Mouse (Mus musculus) ovary, postnatal 10 days (tissue): ENCODE measurements around the gene Cbx2.

Experiments used
- DNase-seq: peaks from one replicate; pipeline ENCODE4 v3.0.0; 2022; ENCODE audit warnings: low spot score

Cbx2 gene

GRCm38 (mm10) chr11:119042466-119043272 is 19.9 kb downstream of the Cbx2 start:
- no peak for DNase-seq

- DNase-seq = no peak
Measured at GRCm38 (mm10) chr11:119043273-119043540, 20.4 kb downstream of the Cbx2 start.

- no peak for DNase-seq
Measured at GRCm38 (mm10) chr11:119043761-119044550, 21.2 kb downstream of the Cbx2 start.

- no peak for DNase-seq
Measured at GRCm38 (mm10) chr11:119044551-119045337, 22.0 kb downstream of the Cbx2 start.

- no peak for DNase-seq
Measured at GRCm38 (mm10) chr11:119046601-119047245, 24.0 kb downstream of the Cbx2 start.

GRCm38 (mm10) chr11:119047261-119048132 is 24.7 kb downstream of the Cbx2 start:
- no peak for DNase-seq

- DNase-seq = no peak
Measured at GRCm38 (mm10) chr11:119048133-119048510, 25.4 kb downstream of the Cbx2 start.

GRCm38 (mm10) chr11:119050361-119050760 is 27.6 kb downstream of the Cbx2 start:
- DNase-seq = no peak

- no peak for DNase-seq
Measured at GRCm38 (mm10) chr11:119051426-119051825, 28.7 kb downstream of the Cbx2 start.

GRCm38 (mm10) chr11:119051927-119052660 is 29.3 kb downstream of the Cbx2 start:
- DNase-seq = no peak

- DNase-seq = no peak
Measured at GRCm38 (mm10) chr11:119052661-119053256, 30.0 kb downstream of the Cbx2 start.

- DNase-seq = no peak
Measured at GRCm38 (mm10) chr11:119053257-119053670, 30.5 kb downstream of the Cbx2 start.

GRCm38 (mm10) chr11:119053738-119054350 is 31.1 kb downstream of the Cbx2 start:
- no peak for DNase-seq

- DNase-seq = no peak
Measured at GRCm38 (mm10) chr11:119054351-119055345, 31.9 kb downstream of the Cbx2 start.

- DNase-seq = no peak
Measured at GRCm38 (mm10) chr11:119055571-119056131, 32.9 kb downstream of the Cbx2 start.

- no peak for DNase-seq
Measured at GRCm38 (mm10) chr11:119056301-119057211, 33.8 kb downstream of the Cbx2 start.

GRCm38 (mm10) chr11:119057291-119057690 is 34.5 kb downstream of the Cbx2 start:
- DNase-seq = no peak
